Mouse (Mus musculus): Measurements from ENCODE around the gene Stk24.

GRCm38 (mm10) chr14:121254869-121255268 is 124.9 kb downstream of the Stk24 start:
- TF ChIP-seq CTCF (IDR thresholded peaks at IDR 0.05; ENCODE audit: control insufficient read depth, insufficient read depth, insufficient read length), result no peak
- no peak for TF ChIP-seq MAX (IDR thresholded peaks at IDR 0.05)
- no peak for TF ChIP-seq MYOG (IDR thresholded peaks at IDR 0.05; ENCODE audit: control insufficient read depth, extremely low read depth, insufficient read length)

Data from C2C12 (cell line).